Mouse (Mus musculus) heart, adult 2 months (tissue): Measurements from ENCODE around the gene Rprml.

Experiments
- CTCF ChIP-seq: fragments of 200-600 bp; IDR thresholded peaks from 2 replicates; pipeline ENCODE4 v1.8.1; 2022; ENCODE audit warnings: antibody characterized with exemption, mild to moderate bottlenecking, moderate library complexity
- POLR2A ChIP-seq: fragments of 200-500 bp; IDR thresholded peaks from 2 replicates; pipeline ENCODE4 v1.6.1; 2011; ENCODE audit warnings: mild to moderate bottlenecking, low read depth, low read length, control low read depth; ENCODE audit not compliant: insufficient read depth

GRCm38 (mm10) chr11:103647921-103648620 lies 1.3 kb upstream of the Rprml start:
- TF ChIP-seq CTCF = no peak
- TF ChIP-seq POLR2A = no peak
